Mouse (Mus musculus) spleen, adult 2 months (tissue): ENCODE measurements around the gene Plekha6. TPM values are rescaled to one million over a fixed set of nuclear protein-coding genes. Genes with fewer than 3 reads are reported as not detected.

Source experiments
- DNase-seq, 2 experiments: peaks; one replicate each; pipeline versions ENCODE4 v3.0.0 to v3.0.0-alpha.2; 2012 to 2021; ENCODE audit warnings: low spot score in 2 of 2, low read depth in 1 of 2
- H3K27ac ChIP-seq: fragments of 200-500 bp; 2 replicates; pipeline ENCODE4 v1.5.1; 2012; ENCODE audit warnings: low read length, inconsistent platforms; ENCODE audit not compliant: insufficient read depth
- H3K27me3 ChIP-seq: fragments of 200-500 bp; 2 replicates; pipeline ENCODE4 v1.6.1; 2012; ENCODE audit warnings: mild to moderate bottlenecking, moderate library complexity, low read length, inconsistent platforms; ENCODE audit not compliant: control insufficient read depth, insufficient read depth
- H3K36me3 ChIP-seq: fragments of 200-500 bp; 2 replicates; pipeline ENCODE4 v1.6.1; 2012; ENCODE audit warnings: mild to moderate bottlenecking, low read length, inconsistent platforms; ENCODE audit not compliant: control insufficient read depth, insufficient read depth
- H3K4me1 ChIP-seq: fragments of 200-500 bp; 2 replicates; pipeline ENCODE4 v1.6.1; 2011; ENCODE audit warnings: inconsistent platforms; ENCODE audit not compliant: control insufficient read depth, insufficient read depth, insufficient read length
- H3K4me3 ChIP-seq: fragments of 200-500 bp; 2 replicates; pipeline ENCODE4 v1.5.1; 2011; ENCODE audit warnings: mild to moderate bottlenecking, inconsistent platforms; ENCODE audit not compliant: insufficient read depth, insufficient read length; ENCODE audit errors: extremely low read depth
- CTCF ChIP-seq: fragments of 200-500 bp; IDR thresholded peaks from 2 replicates; pipeline ENCODE4 v1.5.1; 2011; ENCODE audit warnings: mild to moderate bottlenecking, inconsistent platforms; ENCODE audit not compliant: insufficient read depth, insufficient read length, insufficient replicate concordance; ENCODE audit errors: extremely low read depth
- POLR2A ChIP-seq: fragments of 200-500 bp; IDR thresholded peaks from 2 replicates; pipeline ENCODE4 v1.6.1; 2011; ENCODE audit warnings: low read depth, low read length, inconsistent platforms
- WGBS: fragments of 180-500 bp; shearing (Covaris S2); methylation state at CpG from one replicate; pipeline ENCODE4 v1.1.7; 2018; 5-methylcytosine and 5-hydroxymethylcytosine counted together
- polyA plus RNA-seq: library from polyadenylated mRNA; depleted of rRNA; stranded (reverse); fragments of >200 nt; gene quantifications from 2 replicates; pipeline ENCODE4 v1.2.3, GENCODE M21; 2012

Plekha6 gene
- polyA plus RNA-seq, 1 experiment: 26.0 TPM

- DNase-seq: no peak
- no peak for TF ChIP-seq CTCF
- no peak for TF ChIP-seq POLR2A
Observed at GRCm38 (mm10) chr1:133170196-133170595, 6.2 kb downstream of the Plekha6 start.

DNA sequence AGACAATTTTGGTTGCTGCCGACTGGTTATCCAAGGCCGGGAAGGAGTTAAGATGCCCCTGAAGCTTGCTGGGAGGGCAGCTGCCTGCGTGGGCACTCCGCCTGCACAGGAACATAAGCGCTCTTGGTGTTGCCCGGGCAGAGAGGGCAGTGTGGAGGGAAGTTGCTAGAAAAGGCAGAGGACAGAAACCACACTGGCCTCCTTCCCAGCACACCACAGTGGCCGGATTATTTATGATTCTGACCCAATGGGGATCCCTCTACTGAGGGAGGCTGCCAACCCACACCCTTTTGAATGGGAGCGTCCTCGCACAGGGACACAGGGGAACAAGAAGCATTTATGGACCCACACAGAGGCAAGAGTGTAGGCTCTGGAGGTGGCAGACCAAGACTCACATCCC lies 7.3 kb downstream of the Plekha6 start:
- Histone ChIP-seq H3K27me3 (no peaks in the 10 kb centered on the region), H3K27ac (no peak overlapping the region), H3K4me1 (no peaks in the 10 kb centered on the region; the same call in 1 of the 2 replicates), H3K36me3 (no peaks in the 10 kb centered on the region), H3K4me3 (no peak overlapping the region)
- WGBS: 46% methylated on average over 9 of the region's 9 CpGs
- no peak for DNase-seq
- TF ChIP-seq CTCF (no peak), POLR2A (no peak)

More at GRCm38 (mm10) chr1:133170196-133170595, 6.2 kb downstream of the Plekha6 start:
- Histone ChIP-seq H3K36me3 (no peaks in the 10 kb centered on the region), H3K27me3 (no peaks in the 10 kb centered on the region), H3K4me1 (peaks cover 1% of the 10 kb centered on the region; the same call in 1 of the 2 replicates), H3K27ac (no peak overlapping the region), H3K4me3 (no peak overlapping the region)
- WGBS: 81% methylated on average over 8 of the region's 8 CpGs

DNA sequence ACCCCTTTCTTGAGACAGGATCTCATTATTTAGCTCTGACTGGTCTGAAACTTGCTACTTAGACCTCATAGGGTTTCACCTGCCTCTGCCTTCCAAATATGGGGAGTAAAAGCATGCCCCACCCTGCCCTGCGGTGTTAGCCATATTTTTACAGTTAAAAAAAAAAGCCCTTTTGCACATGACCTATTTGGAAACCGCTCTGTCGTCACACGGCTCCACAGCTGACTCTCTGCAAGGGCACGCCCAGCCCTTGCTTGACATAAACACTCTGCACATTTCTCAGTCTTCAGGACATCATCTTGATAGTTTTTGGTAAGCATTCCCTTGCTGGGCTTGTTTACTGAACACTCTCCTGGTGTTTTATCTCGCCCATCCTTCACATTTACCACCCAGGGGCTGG lies 11.1 kb downstream of the Plekha6 start:
- H3K4me3 ChIP-seq: no peak overlapping the region
- H3K36me3 ChIP-seq: no peaks in the 10 kb centered on the region
- TF ChIP-seq CTCF (no peak), POLR2A (no peak)
- 0 out of 2 replicates have a peak, but pooled peaks cover 3% of the 10 kb centered on the region for H3K4me1 ChIP-seq
- H3K27ac ChIP-seq: no peak overlapping the region
- H3K27me3 ChIP-seq: no peaks in the 10 kb centered on the region
- no peak for DNase-seq
- WGBS: 81% methylated on average over 6 of the region's 6 CpGs

GRCm38 (mm10) chr1:133177480-133178172 lies 13.6 kb downstream of the Plekha6 start:
- Histone ChIP-seq H3K4me1 (peaks cover 3% of the 10 kb centered on the region; the same call in 1 of the 2 replicates), H3K27me3 (peaks cover 12% of the 10 kb centered on the region), H3K27ac (no peak overlapping the region), H3K36me3 (no peaks in the 10 kb centered on the region), H3K4me3 (no peak overlapping the region)
- DNase-seq: peak; percentile 26 to 45
- WGBS: 47% methylated on average over 8 of the region's 8 CpGs
- TF ChIP-seq POLR2A (no peak), CTCF (peak; percentile 83; the same call in 1 of the 2 replicates)

- WGBS: 87% methylated on average over 11 of the region's 11 CpGs
- DNase-seq: no peak
- no peak overlapping the region for H3K27ac ChIP-seq
- H3K36me3 ChIP-seq: no peaks in the 10 kb centered on the region
- TF ChIP-seq POLR2A: no peak
- TF ChIP-seq CTCF: no peak
- no peak overlapping the region for H3K4me3 ChIP-seq
- H3K27me3 ChIP-seq: peaks cover 12% of the 10 kb centered on the region
- H3K4me1 ChIP-seq: peaks cover 3% of the 10 kb centered on the region; the same call in 1 of the 2 replicates
Observed at GRCm38 (mm10) chr1:133178732-133179440, 14.9 kb downstream of the Plekha6 start.

- Histone ChIP-seq H3K27me3 (peaks cover 12% of the 10 kb centered on the region), H3K36me3 (no peaks in the 10 kb centered on the region), H3K27ac (no peak overlapping the region), H3K4me1 (peaks cover 3% of the 10 kb centered on the region; the same call in 1 of the 2 replicates), H3K4me3 (peak overlapping the region; percentile 4; the same call in 1 of the 2 replicates)
- TF ChIP-seq POLR2A: no peak
- TF ChIP-seq CTCF: peak; percentile 68; the same call in 1 of the 2 replicates
- DNase-seq: peak in 1 of 2 experiments; percentile 36
- 5% methylated on average over 31 of the region's 31 CpGs for WGBS
Observed at GRCm38 (mm10) chr1:133181072-133182015, 17.3 kb downstream of the Plekha6 start.
